Mouse (Mus musculus) Patski (cell line): ENCODE results near the gene Olfr105-ps. TPM values are rescaled to one million over a fixed set of nuclear protein-coding genes. Genes with fewer than 3 reads are reported as not detected.

ENCODE experiments used
- ATAC-seq: fragments of 100-300 bp; one replicate; pipeline ENCODE4 v1.8.0; 2021
- CTCF ChIA-PET: fragments of 350-600 bp; sonication (Branson Sonifier 250); formaldehyde crosslinking; loops from one replicate; lab custom pipeline; 2022; ENCODE audit warnings: inconsistent platforms; lab: Charles Lee
- POLR2A ChIA-PET: fragments of 350-600 bp; sonication (Branson Sonifier 250); formaldehyde crosslinking; loops from one replicate; lab custom pipeline; 2022; ENCODE audit warnings: antibody characterized with exemption, inconsistent platforms; lab: Charles Lee
- DNase-seq: peaks from one replicate; pipeline ENCODE4 v3.0.0-alpha.2; 2011; ENCODE audit warnings: low read depth, low spot score
- H3K27me3 ChIP-seq: fragments of 371-371 bp; one replicate; pipeline ENCODE4 v1.5.1; 2021
- CTCF ChIP-seq: fragments of 100-300 bp; IDR thresholded peaks from one replicate; pipeline ENCODE4 v1.5.1; 2021
- in situ Hi-C: fragments of 300-500 bp; cut with MboI; formaldehyde crosslinking; loops from 3 replicates; pipeline ENCODE4 v1.11.1; 2018; ENCODE audit warnings: low pct_unique_long_range_greater_than_20kb, mixed read lengths
- polyA plus RNA-seq: library from polyadenylated mRNA; unstranded; gene quantifications from one replicate; pipeline ENCODE4 v1.2.3, GENCODE M21; 2021

The Olfr105-ps gene
- not detected for polyA plus RNA-seq

DNA sequence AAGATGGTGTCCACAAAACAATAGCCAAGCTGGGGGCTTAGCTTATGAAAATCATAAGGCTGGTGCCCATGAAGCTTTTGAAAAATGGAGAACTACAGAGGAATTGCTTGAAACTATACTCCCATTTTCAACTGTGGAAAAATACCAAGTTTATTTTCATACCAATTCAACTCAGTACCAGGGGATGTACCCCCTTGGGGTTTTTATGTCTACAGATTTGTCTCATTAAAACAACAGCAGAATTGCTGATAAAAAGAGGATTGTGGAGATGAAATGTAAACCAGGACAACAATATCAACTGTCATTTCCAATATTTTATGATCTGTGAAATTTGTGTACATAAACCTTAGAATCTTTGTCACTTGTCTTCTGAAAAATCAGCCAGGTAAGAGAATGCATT, at the start of gene Olfr105-ps:
Gene Olfr105-ps (plus strand): TSS at position 301 of the 400 bp plus-strand sequence.
- TF ChIP-seq CTCF, result no peak
- POLR2A ChIA-PET, result no interaction called here
- CTCF ChIA-PET, result no interaction called here
- ATAC-seq, result no peak
- DNase-seq, result no peak
- H3K27me3 ChIP-seq, result no peaks in the 10 kb centered on the region
- in situ Hi-C loops, result no loop called here

DNA sequence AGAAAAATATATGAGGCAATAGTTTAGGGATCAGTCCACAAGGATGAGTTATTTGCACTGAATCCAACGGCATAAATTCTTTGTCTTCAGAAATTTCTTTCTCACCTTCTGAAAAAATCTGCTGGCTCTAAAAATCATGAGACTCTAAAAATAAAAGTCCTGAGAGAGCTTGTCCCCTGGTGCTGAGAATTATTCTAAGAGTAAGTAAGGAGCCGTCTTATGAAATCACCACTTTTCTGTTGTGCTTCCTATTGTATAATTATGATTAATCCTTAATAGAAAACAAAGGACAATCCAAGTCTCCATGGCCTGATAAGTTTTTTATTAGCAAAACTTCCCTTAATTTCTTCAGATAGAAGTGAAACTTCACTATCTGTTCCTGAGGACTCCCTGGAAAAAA, 39.2 kb upstream of the Olfr105-ps start, which contains the start of gene Olfr103:
Gene Olfr103 (minus strand): TSS at position 101 of the 400 bp plus-strand sequence.
- no peaks in the 10 kb centered on the region for H3K27me3 ChIP-seq
- POLR2A ChIA-PET, result no interaction called here
- TF ChIP-seq CTCF, result no peak
- DNase-seq, result no peak
- in situ Hi-C loops, result no loop called here
- CTCF ChIA-PET, result no interaction called here
- ATAC-seq, result no peak

DNA sequence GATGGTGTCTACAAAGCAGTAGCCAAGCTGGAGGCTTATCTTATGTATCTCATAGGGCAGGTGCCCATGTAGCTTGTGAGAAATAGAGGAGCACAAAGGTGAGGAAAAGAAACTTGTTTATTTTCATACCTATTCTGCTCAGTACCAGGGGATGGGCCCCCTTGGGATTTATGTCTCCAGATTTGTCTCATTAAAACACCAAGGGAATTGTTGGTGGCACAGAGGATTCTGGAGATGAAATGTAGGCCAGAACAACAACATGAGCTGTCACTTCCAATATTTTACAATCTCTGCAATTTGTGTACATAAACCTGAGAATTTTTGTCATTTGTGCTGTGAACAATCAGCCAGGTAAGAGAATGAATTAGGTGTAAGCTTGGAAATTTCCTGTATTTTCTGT, 19.6 kb upstream of the Olfr105-ps start, which contains the start of gene Olfr104-ps:
Gene Olfr104-ps (plus strand): TSS at position 301 of the 400 bp plus-strand sequence.
- no peak for TF ChIP-seq CTCF
- ChIA-PET POLR2A (no interaction called here), CTCF (no interaction called here)
- peaks cover 5% of the 10 kb centered on the region for H3K27me3 ChIP-seq
- DNase-seq, result no peak
- ATAC-seq, result no peak
- in situ Hi-C loops, result no loop called here

DNA sequence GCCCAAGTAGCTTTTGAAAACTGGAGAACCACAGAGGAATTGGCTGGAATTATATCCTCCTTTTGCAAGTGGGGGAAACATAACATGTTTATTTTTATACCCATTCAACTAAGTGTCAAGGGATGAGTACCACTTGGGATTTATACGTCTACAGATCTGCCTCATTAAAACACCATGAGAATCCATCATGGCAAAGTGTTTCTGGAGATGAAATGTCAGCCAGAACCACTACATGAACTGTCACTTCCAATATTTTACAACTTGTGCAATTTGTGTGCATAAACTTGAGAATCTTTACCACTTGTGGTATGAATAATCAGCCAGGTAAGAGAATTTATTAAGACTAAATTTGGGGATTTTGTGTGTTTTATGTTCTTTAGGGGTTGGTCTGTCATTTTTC, 11.3 kb downstream of the Olfr105-ps start, which contains the start of gene Olfr106-ps:
Gene Olfr106-ps (plus strand): TSS at position 301 of the 400 bp plus-strand sequence.
- H3K27me3 ChIP-seq, result peaks cover 11% of the 10 kb centered on the region
- POLR2A ChIA-PET, result no interaction called here
- DNase-seq (no peak), ATAC-seq (no peak)
- in situ Hi-C loops, result no loop called here
- CTCF ChIA-PET, result no interaction called here
- TF ChIP-seq CTCF, result no peak

DNA sequence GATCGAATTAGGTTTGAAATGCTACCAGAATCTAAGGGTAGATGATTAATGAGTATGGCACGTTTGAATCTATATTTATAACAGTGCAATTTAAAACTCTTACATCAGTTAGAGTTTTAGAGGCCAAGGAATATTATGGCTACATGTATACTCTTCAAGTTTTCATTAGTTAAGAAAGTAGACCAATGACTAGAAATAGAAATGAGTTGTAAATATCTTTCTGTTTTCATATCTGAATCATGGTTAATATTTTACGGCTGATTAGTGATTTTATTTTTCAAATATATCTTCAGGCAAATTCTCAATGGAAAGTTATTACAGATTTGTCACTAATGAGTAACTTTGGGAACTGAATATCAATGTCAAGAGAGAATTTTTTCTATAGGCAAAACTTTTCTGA, 20.1 kb downstream of the Olfr105-ps start, which contains the start of gene Olfr107:
Gene Olfr107 (plus strand): TSS at position 301 of the 400 bp plus-strand sequence.
- no peaks in the 10 kb centered on the region for H3K27me3 ChIP-seq
- ChIA-PET CTCF (no interaction called here), POLR2A (no interaction called here)
- DNase-seq, result no peak
- ATAC-seq, result no peak
- in situ Hi-C loops, result no loop called here
- TF ChIP-seq CTCF, result no peak

DNA sequence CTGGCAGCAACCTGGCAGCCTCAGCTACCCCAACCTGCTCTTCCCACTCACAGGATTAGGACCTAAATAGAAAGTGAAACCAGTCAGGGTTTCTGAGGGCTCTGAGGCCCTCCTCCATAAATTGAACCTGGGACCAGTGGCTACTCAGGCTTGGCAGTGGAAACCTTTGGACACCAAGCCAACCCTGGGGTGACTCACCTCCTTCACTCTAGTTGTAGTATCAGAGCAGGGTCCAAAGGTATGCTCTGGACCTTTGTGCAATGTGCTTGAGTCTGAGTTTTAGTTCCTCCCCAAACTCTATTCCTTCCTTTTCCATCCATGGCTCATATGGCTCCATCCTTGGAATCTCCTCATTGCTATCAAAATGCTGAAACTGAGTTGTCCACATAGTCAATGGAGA, 34.5 kb downstream of the Olfr105-ps start:
- no peak for TF ChIP-seq CTCF
- ATAC-seq (no peak), DNase-seq (no peak)
- ChIA-PET POLR2A (no interaction called here), CTCF (no interaction called here)
- in situ Hi-C loops, result no loop called here
- no peaks in the 10 kb centered on the region for H3K27me3 ChIP-seq

Other genes starting within 250 kb of the Olfr105-ps start
- not detected for gene Olfr93, start 217.5 kb upstream of the Olfr105-ps start, polyA plus RNA-seq
- gene Ubd, start 185.1 kb upstream of the Olfr105-ps start, polyA plus RNA-seq, result 0.06 TPM
- gene Olfr94, start 178.0 kb upstream of the Olfr105-ps start, polyA plus RNA-seq, result not detected
- gene Olfr95, start 165.9 kb upstream of the Olfr105-ps start, polyA plus RNA-seq, result not detected
- gene Olfr96, start 158.9 kb upstream of the Olfr105-ps start, polyA plus RNA-seq, result not detected
- not detected for gene Olfr97, start 141.7 kb upstream of the Olfr105-ps start, polyA plus RNA-seq
- gene Olfr98, start 115.3 kb upstream of the Olfr105-ps start, polyA plus RNA-seq, result not detected
- gene H2-M3, start 108.8 kb upstream of the Olfr105-ps start, polyA plus RNA-seq, result 6.0 TPM
- 0.05 TPM for gene Olfr99, start 95.6 kb upstream of the Olfr105-ps start, polyA plus RNA-seq
- not detected for gene Olfr101, start 74.7 kb upstream of the Olfr105-ps start, polyA plus RNA-seq
- not detected for gene Olfr102, start 62.0 kb upstream of the Olfr105-ps start, polyA plus RNA-seq
- not detected for gene Olfr103, start 39.3 kb upstream of the Olfr105-ps start, polyA plus RNA-seq
- gene Olfr104-ps, start 19.5 kb upstream of the Olfr105-ps start, polyA plus RNA-seq, result not detected
- not detected for gene Olfr106-ps, start 11.4 kb downstream of the Olfr105-ps start, polyA plus RNA-seq
- gene Olfr107, start 20.2 kb downstream of the Olfr105-ps start, polyA plus RNA-seq, result 0.01 TPM
- not detected for gene Olfr108, start 66.4 kb downstream of the Olfr105-ps start, polyA plus RNA-seq
- gene Olfr109, start 79.9 kb downstream of the Olfr105-ps start, polyA plus RNA-seq, result not detected
- gene H2-M2, start 104.5 kb downstream of the Olfr105-ps start, polyA plus RNA-seq, result 0.82 TPM
- not detected for gene Olfr110, start 113.4 kb downstream of the Olfr105-ps start, polyA plus RNA-seq
- not detected for gene Olfr111, start 129.0 kb downstream of the Olfr105-ps start, polyA plus RNA-seq
- not detected for gene Olfr112, start 190.4 kb downstream of the Olfr105-ps start, polyA plus RNA-seq
- not detected for gene Olfr113, start 198.6 kb downstream of the Olfr105-ps start, polyA plus RNA-seq
- not detected for gene Olfr114, start 213.7 kb downstream of the Olfr105-ps start, polyA plus RNA-seq
- gene Olfr115, start 248.1 kb downstream of the Olfr105-ps start, polyA plus RNA-seq, result not detected
- not detected for gene Olfr116, start 248.2 kb downstream of the Olfr105-ps start, polyA plus RNA-seq